Mouse (Mus musculus) MEL (cell line): ENCODE measurements around the gene Hcn4. TPM values are rescaled to one million over a fixed set of nuclear protein-coding genes. Genes with fewer than 3 reads are reported as not detected.

Source experiments
- DNase-seq: peaks from one replicate; pipeline ENCODE4 v3.0.0; 2011; ENCODE audit warnings: low read depth, low spot score
- H3K27ac ChIP-seq: 2 replicates; pipeline ENCODE4 v1.5.1; 2012; ENCODE audit warnings: low read depth, mild to moderate bottlenecking, control low read depth, low read length, moderate library complexity; ENCODE audit not compliant: control insufficient read depth
- H3K27me3 ChIP-seq, 2 experiments: fragments of 150-350 bp in 1 of 2; sonication (generic) in 1 of 2; 2 replicates each; pipeline ENCODE4 v1.6.1; 2012; ENCODE audit warnings: low read length in 2 of 2, mild to moderate bottlenecking in 2 of 2, improper control_type of control experiment in 1 of 2, moderate library complexity in 1 of 2; ENCODE audit not compliant: insufficient read depth in 2 of 2, control insufficient read depth in 1 of 2
- H3K36me3 ChIP-seq, 2 experiments: 2 replicates each; pipeline ENCODE4 v1.6.1; 2012 to 2014; ENCODE audit warnings: low read length in 2 of 2, improper control_type of control experiment in 1 of 2, inconsistent platforms in 1 of 2, mild to moderate bottlenecking in 1 of 2; ENCODE audit not compliant: insufficient read depth in 2 of 2, control insufficient read depth in 1 of 2
- H3K4me1 ChIP-seq, 2 experiments: fragments of 150-350 bp in 1 of 2; sonication (generic) in 1 of 2; 2 replicates each; pipeline ENCODE4 v1.6.1; 2012; ENCODE audit warnings: low read length in 2 of 2, improper control_type of control experiment in 1 of 2, mild to moderate bottlenecking in 1 of 2; ENCODE audit not compliant: insufficient read depth in 2 of 2, control insufficient read depth in 1 of 2
- H3K4me3 ChIP-seq, 2 experiments: fragments of 150-350 bp in 1 of 2; sonication (generic) in 1 of 2; 2 replicates each; pipeline ENCODE4 v1.5.1; 2012; ENCODE audit warnings: low read depth in 2 of 2, low read length in 2 of 2, mild to moderate bottlenecking in 2 of 2, moderate library complexity in 2 of 2, control low read depth in 1 of 2, improper control_type of control experiment in 1 of 2; ENCODE audit not compliant: control insufficient read depth in 1 of 2, insufficient read depth in 1 of 2
- H3K79me2 ChIP-seq: 2 replicates; pipeline ENCODE4 v1.6.1; 2012; ENCODE audit warnings: mild to moderate bottlenecking, low read length, moderate library complexity; ENCODE audit not compliant: control insufficient read depth, poor library complexity, insufficient read depth
- H3K9ac ChIP-seq: 2 replicates; pipeline ENCODE4 v1.6.1; 2012; ENCODE audit warnings: low read depth, mild to moderate bottlenecking, control low read depth, low read length, moderate library complexity; ENCODE audit not compliant: control insufficient read depth, poor library complexity, severe bottlenecking
- H3K9me3 ChIP-seq: fragments of 150-350 bp; sonication (generic); replicated peaks from 2 replicates; pipeline ENCODE4 v1.6.1; 2012; ENCODE audit warnings: mild to moderate bottlenecking, low read length, improper control_type of control experiment, moderate library complexity; ENCODE audit not compliant: insufficient read depth
- CHD2 ChIP-seq: IDR thresholded peaks from 2 replicates; pipeline ENCODE4 v1.6.1; 2011; ENCODE audit warnings: low read length, improper control_type of control experiment
- CTCF ChIP-seq, 3 experiments: IDR thresholded peaks in 2 of 3; conservative IDR thresholded peaks in 1 of 3; 2 replicates each; pipeline ENCODE4 v1.5.1; 2011 to 2012; ENCODE audit warnings: low read length in 3 of 3, low read depth in 2 of 3, mild to moderate bottlenecking in 2 of 3, improper control_type of control experiment in 1 of 3, inconsistent platforms in 1 of 3, mixed read lengths in 1 of 3, moderate library complexity in 1 of 3; ENCODE audit not compliant: control insufficient read depth in 1 of 3, insufficient read depth in 1 of 3, poor library complexity in 1 of 3, severe bottlenecking in 1 of 3
- ELF1 ChIP-seq: IDR thresholded peaks from 2 replicates; pipeline ENCODE4 v1.6.1; 2014; ENCODE audit warnings: low read depth, mild to moderate bottlenecking, inconsistent platforms, low read length, improper control_type of control experiment, moderate library complexity
- EP300 ChIP-seq, 2 experiments: IDR thresholded peaks; 2 replicates each; pipeline ENCODE4 v1.6.1; 2011; ENCODE audit warnings: improper control_type of control experiment in 2 of 2, low read length in 2 of 2, low read depth in 1 of 2, mild to moderate bottlenecking in 1 of 2
- GATA1 ChIP-seq: IDR thresholded peaks from 2 replicates; pipeline ENCODE4 v1.6.1; 2011; ENCODE audit warnings: low read depth, low read length, improper control_type of control experiment
- HCFC1 ChIP-seq: IDR thresholded peaks from 2 replicates; pipeline ENCODE4 v1.6.1; 2012; ENCODE audit warnings: low read depth, mild to moderate bottlenecking, inconsistent platforms, low read length, improper control_type of control experiment, moderate library complexity
- KAT2A ChIP-seq: conservative IDR thresholded peaks from 2 replicates; pipeline ENCODE4 v1.6.1; 2012; ENCODE audit warnings: low read depth, low read length, improper control_type of control experiment, inconsistent platforms
- MAFK ChIP-seq: IDR thresholded peaks from 2 replicates; pipeline ENCODE4 v1.6.1; 2011; ENCODE audit warnings: low read depth, mild to moderate bottlenecking, low read length, improper control_type of control experiment, borderline replicate concordance
- MAX ChIP-seq: IDR thresholded peaks from 2 replicates; pipeline ENCODE4 v1.6.1; 2011; ENCODE audit warnings: low read length, improper control_type of control experiment
- MEF2A ChIP-seq: IDR thresholded peaks from 2 replicates; pipeline ENCODE4 v1.6.1; 2014; ENCODE audit warnings: low read depth, mild to moderate bottlenecking, inconsistent platforms, low read length, improper control_type of control experiment; ENCODE audit not compliant: poor library complexity, insufficient replicate concordance, severe bottlenecking; ENCODE audit errors: extremely low read depth
- MYB ChIP-seq: IDR thresholded peaks from 2 replicates; pipeline ENCODE4 v1.6.1; 2011; ENCODE audit warnings: mild to moderate bottlenecking, low read depth, low read length, improper control_type of control experiment
- NELFE ChIP-seq: IDR thresholded peaks from 2 replicates; pipeline ENCODE4 v1.6.1; 2011; ENCODE audit warnings: low read depth, low read length, improper control_type of control experiment
- NRF1 ChIP-seq: IDR thresholded peaks from 2 replicates; pipeline ENCODE4 v1.6.1; 2014; ENCODE audit warnings: low read depth, mild to moderate bottlenecking, inconsistent platforms, low read length, improper control_type of control experiment, moderate library complexity; ENCODE audit not compliant: poor library complexity, insufficient read depth, severe bottlenecking
- POLR2AphosphoS2 ChIP-seq: IDR thresholded peaks from 2 replicates; pipeline ENCODE4 v1.6.1; 2011; ENCODE audit warnings: low read length, improper control_type of control experiment
- RCOR1 ChIP-seq: IDR thresholded peaks from 2 replicates; pipeline ENCODE4 v1.6.1; 2012; ENCODE audit warnings: low read depth, mild to moderate bottlenecking, inconsistent platforms, low read length, improper control_type of control experiment
- SIN3A ChIP-seq: IDR thresholded peaks from 2 replicates; pipeline ENCODE4 v1.6.1; 2012; ENCODE audit warnings: low read length, improper control_type of control experiment, inconsistent platforms
- TBP ChIP-seq: IDR thresholded peaks from 2 replicates; pipeline ENCODE4 v1.8.0; 2011; ENCODE audit warnings: low read depth, low read length, improper control_type of control experiment
- UBTF ChIP-seq: IDR thresholded peaks from 2 replicates; pipeline ENCODE4 v1.6.1; 2012; ENCODE audit warnings: low read depth, mild to moderate bottlenecking, inconsistent platforms, low read length, improper control_type of control experiment, moderate library complexity, borderline replicate concordance; ENCODE audit not compliant: insufficient read depth
- ZC3H11A ChIP-seq: IDR thresholded peaks from 2 replicates; pipeline ENCODE4 v1.6.1; 2012; ENCODE audit warnings: low read depth, mild to moderate bottlenecking, inconsistent platforms, low read length, improper control_type of control experiment
- ZKSCAN1 ChIP-seq: IDR thresholded peaks from 2 replicates; pipeline ENCODE4 v1.6.1; 2012; ENCODE audit warnings: low read depth, mild to moderate bottlenecking, inconsistent platforms, low read length, improper control_type of control experiment, moderate library complexity
- ZNF384 ChIP-seq: IDR thresholded peaks from 2 replicates; pipeline ENCODE4 v1.6.1; 2012; ENCODE audit warnings: low read depth, mild to moderate bottlenecking, inconsistent platforms, low read length, improper control_type of control experiment
- polyA plus RNA-seq, 2 experiments: library from polyadenylated mRNA; stranded (reverse) in 1 of 2; unstranded in 1 of 2; fragments of >175 nt in 1 of 2; fragments of >200 nt in 1 of 2; gene quantifications; 2 replicates each; pipeline versions ENCODE4 v1.2.1 to v1.2.4; 2012; ENCODE audit warnings: low replicate concordance in 2 of 2, low read depth in 1 of 2; ENCODE audit not compliant: insufficient read length in 2 of 2, insufficient read depth in 1 of 2, missing spikeins in 1 of 2
- total RNA-seq: library from RNA; depleted of rRNA; stranded (reverse); fragments of 300-350 nt; gene quantifications from 2 replicates; pipeline ENCODE4 v1.2.3, GENCODE M21; 2012

The Hcn4 gene
- total and polyA plus RNA-seq, 3 experiments, result not detected

- no peaks in the 10 kb centered on the region for H3K36me3 ChIP-seq
- no peaks in the 10 kb centered on the region for H3K9me3 ChIP-seq
- H3K4me3 ChIP-seq, result no peak overlapping the region
- no peaks in the 10 kb centered on the region for H3K79me2 ChIP-seq
- no peak overlapping the region for H3K27ac ChIP-seq
- DNase-seq, result no peak
- peaks cover 3 to 12% of the 10 kb centered on the region in 2 experiments for H3K27me3 ChIP-seq
- H3K9ac ChIP-seq, result no peak overlapping the region
- TF ChIP-seq UBTF, result no peak
- TF ChIP-seq POLR2AphosphoS2, result no peak
- no peak for TF ChIP-seq TBP
- TF ChIP-seq NRF1, result no peak
- no peaks in the 10 kb centered on the region for H3K4me1 ChIP-seq
Measured at GRCm38 (mm10) chr9:58882686-58883085, 59.5 kb downstream of the Hcn4 start.

- Histone ChIP-seq H3K79me2 (no peaks in the 10 kb centered on the region), H3K4me3 (no peak overlapping the region), H3K27ac (no peak overlapping the region), H3K9me3 (no peaks in the 10 kb centered on the region), H3K9ac (no peak overlapping the region), H3K27me3 (peaks cover 4% of the 10 kb centered on the region in 2 experiments; a peak in 3 of 4 replicates), H3K4me1 (no peaks in the 10 kb centered on the region), H3K36me3 (no peaks in the 10 kb centered on the region)
- DNase-seq, result no peak
- TF ChIP-seq SIN3A (no peak), MAX (no peak), ZC3H11A (no peak), MAFK (no peak), HCFC1 (no peak), CTCF (IDR thresholded peaks at IDR 0.05 in 2 of 3, conservative IDR thresholded peaks at IDR 0.05 in 1 of 3; ENCODE audit: control insufficient read depth in 1 of 3, insufficient read depth in 1 of 3, low read depth in 2 of 3, low read length in 3 of 3, poor library complexity in 1 of 3, severe bottlenecking in 1 of 3) (no peak), KAT2A (no peak), ELF1 (no peak), POLR2AphosphoS2 (no peak), NELFE (no peak)
Measured at GRCm38 (mm10) chr9:58889782-58890448, 66.7 kb downstream of the Hcn4 start.

GRCm38 (mm10) chr9:58890893-58891292 lies 67.7 kb downstream of the Hcn4 start:
- Histone ChIP-seq H3K27ac (no peak overlapping the region), H3K36me3 (no peaks in the 10 kb centered on the region), H3K9ac (no peak overlapping the region), H3K79me2 (no peaks in the 10 kb centered on the region), H3K9me3 (no peaks in the 10 kb centered on the region), H3K4me3 (no peak overlapping the region), H3K4me1 (no peaks in the 10 kb centered on the region)
- DNase-seq, result no peak
- TF ChIP-seq EP300 (IDR thresholded peaks at IDR 0.05; ENCODE audit: low read depth in 1 of 2, low read length in 2 of 2) (no peak), ZNF384 (no peak), CHD2 (no peak), MYB (no peak), ZC3H11A (no peak), MEF2A (no peak), ZKSCAN1 (no peak), MAFK (no peak), KAT2A (no peak), GATA1 (no peak), UBTF (no peak), RCOR1 (no peak), ELF1 (no peak)
- TF ChIP-seq, all 39 proteins: peak for 0
- peaks cover 5 to 7% of the 10 kb centered on the region in 2 experiments for H3K27me3 ChIP-seq
